Mouse (Mus musculus): ENCODE results near the gene Shh. TPM values are rescaled to one million over a fixed set of nuclear protein-coding genes. Genes with fewer than 3 reads are reported as not detected.

The Shh gene
- total and polyA plus RNA-seq, 3 experiments, result not detected

DNA sequence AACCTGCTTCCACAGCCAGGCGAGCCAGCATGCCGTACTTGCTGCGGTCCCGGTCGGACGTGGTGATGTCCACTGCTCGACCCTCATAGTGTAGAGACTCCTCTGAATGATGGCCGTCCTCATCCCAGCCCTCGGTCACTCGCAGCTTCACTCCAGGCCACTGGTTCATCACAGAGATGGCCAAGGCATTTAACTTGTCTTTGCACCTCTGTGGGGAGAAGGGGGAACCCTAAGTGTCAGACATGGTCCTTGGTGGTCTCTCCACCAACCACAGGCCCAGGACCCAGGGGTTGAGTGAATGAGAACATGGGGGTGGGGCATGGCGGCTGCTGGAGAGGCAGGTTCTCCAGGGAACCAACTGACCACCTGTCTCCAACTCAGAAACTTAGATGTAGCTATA, 5.7 kb downstream of the Shh start:
- H3K4me1 ChIP-seq (ENCODE audit: control insufficient read depth in 1 of 2, insufficient read depth in 2 of 2), result no peaks in the 10 kb centered on the region
- H3K79me2 ChIP-seq (replicated peaks; ENCODE audit: control insufficient read depth, extremely low read depth, insufficient read depth, poor library complexity, severe bottlenecking), result no peaks in the 10 kb centered on the region
- in situ Hi-C loops (cut with MboI; ENCODE audit: low pct_ligation_motif_present, low pct_unique_long_range_greater_than_20kb, low sequenced_read_pairs), result loop anchor here (25.0 kb wide), 2 partner anchors 576 to 826 kb away; no protein-coding TSS in a partner anchor
- peaks cover 2% of the 10 kb centered on the region for H3K27me3 ChIP-seq (replicated peaks)
- H3K9me3 ChIP-seq (replicated peaks; ENCODE audit: low read length), result peaks cover 16% of the 10 kb centered on the region
- H3K27ac ChIP-seq (ENCODE audit: insufficient read depth, low read depth), result no peak overlapping the region
- no peaks in the 10 kb centered on the region for H3K36me3 ChIP-seq (replicated peaks in 1 of 2; ENCODE audit: control insufficient read depth in 1 of 2, insufficient read depth in 1 of 2, low read length in 1 of 2)
- H3K9ac ChIP-seq (ENCODE audit: insufficient read depth, low read depth), result no peak overlapping the region
- H3K4me2 ChIP-seq (ENCODE audit: insufficient read depth, low read depth, poor library complexity, severe bottlenecking), result no peak overlapping the region
- no peak for DNase-seq (ENCODE audit: extremely low read depth)
- TF ChIP-seq USF1 (IDR thresholded peaks at IDR 0.05; ENCODE audit: low read depth, low read length) (no peak), MAZ (IDR thresholded peaks at IDR 0.05; ENCODE audit: low read depth, low read length) (no peak)
- H3K4me3 ChIP-seq (replicated peaks in 1 of 3; ENCODE audit: low read depth in 2 of 3, low read length in 2 of 3, poor library complexity in 1 of 3), result no peak overlapping the region
- dilution Hi-C loops (cut with MboI; ENCODE audit: extremely low pct_ligation_motif_present, extremely low pct_unique_long_range_greater_than_20kb, low sequenced_read_pairs), result no loop called here

DNA sequence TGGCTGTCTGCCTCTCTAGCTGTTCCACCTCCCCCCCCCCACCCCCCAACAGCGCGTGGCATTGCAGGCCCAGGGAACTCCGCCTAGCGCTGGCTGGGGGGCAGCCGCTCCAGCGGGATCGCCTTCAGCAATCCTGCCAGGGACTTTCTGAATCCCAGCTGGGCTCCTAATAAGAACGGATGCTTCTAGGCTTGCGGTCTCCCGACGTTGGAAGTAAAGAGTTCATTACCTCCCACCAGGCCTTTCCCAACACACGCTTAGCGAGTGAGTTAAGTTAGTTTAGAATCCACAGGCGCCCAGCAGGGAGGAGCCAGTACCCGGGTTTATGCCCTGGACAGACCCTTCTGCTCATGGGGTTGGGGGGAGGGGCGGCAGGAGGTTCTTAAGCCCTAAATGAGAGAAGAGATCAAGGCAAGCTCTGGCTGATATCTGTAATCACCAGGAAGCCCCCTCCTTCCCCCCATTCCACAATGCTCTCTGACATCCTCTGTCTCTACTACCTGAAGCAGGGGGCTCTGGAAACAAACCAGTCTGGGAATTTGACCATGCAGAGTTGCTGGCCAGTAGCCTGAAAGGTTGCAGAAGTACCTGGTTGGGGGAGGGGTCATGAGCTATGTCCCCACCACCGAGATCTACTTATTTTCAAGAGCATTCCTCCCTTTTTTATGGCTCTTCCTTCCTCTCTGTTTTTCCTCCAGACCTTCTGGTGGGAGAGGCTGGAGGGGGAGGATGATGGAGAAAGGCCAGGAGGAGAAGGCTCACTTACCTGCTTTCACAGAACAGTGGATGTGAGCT, 6.3 kb downstream of the Shh start:
- in situ Hi-C loops (cut with MboI; ENCODE audit: low pct_ligation_motif_present, low pct_unique_long_range_greater_than_20kb, low sequenced_read_pairs), result loop anchor here (25.0 kb wide), 2 partner anchors 577 to 827 kb away; no protein-coding TSS in a partner anchor
- Histone ChIP-seq H3K36me3 (replicated peaks in 1 of 2; ENCODE audit: control insufficient read depth in 1 of 2, insufficient read depth in 1 of 2, low read length in 1 of 2) (no peaks in the 10 kb centered on the region), H3K9me3 (replicated peaks; ENCODE audit: low read length) (peaks cover 16% of the 10 kb centered on the region), H3K9ac (ENCODE audit: insufficient read depth, low read depth) (no peak overlapping the region), H3K4me2 (ENCODE audit: insufficient read depth, low read depth, poor library complexity, severe bottlenecking) (no peak overlapping the region), H3K4me3 (replicated peaks in 1 of 3; ENCODE audit: low read depth in 2 of 3, low read length in 2 of 3, poor library complexity in 1 of 3) (no peak overlapping the region), H3K79me2 (replicated peaks; ENCODE audit: control insufficient read depth, extremely low read depth, insufficient read depth, poor library complexity, severe bottlenecking) (no peaks in the 10 kb centered on the region), H3K4me1 (ENCODE audit: control insufficient read depth in 1 of 2, insufficient read depth in 2 of 2) (no peaks in the 10 kb centered on the region), H3K27ac (ENCODE audit: insufficient read depth, low read depth) (no peak overlapping the region), H3K27me3 (replicated peaks) (peaks cover 2% of the 10 kb centered on the region)
- TF ChIP-seq BHLHE40 (IDR thresholded peaks at IDR 0.05; ENCODE audit: low read depth, low read length), result no peak
- TF ChIP-seq NELFE (IDR thresholded peaks at IDR 0.05; ENCODE audit: low read depth, low read length), result no peak
- TF ChIP-seq NRF1 (IDR thresholded peaks at IDR 0.05; ENCODE audit: low read depth, low read length), result no peak
- no peak for TF ChIP-seq SIN3A (IDR thresholded peaks at IDR 0.05; ENCODE audit: low read length)
- no peak for TF ChIP-seq GABPA (IDR thresholded peaks at IDR 0.05; ENCODE audit: insufficient replicate concordance, low read depth, low read length)
- no peak for TF ChIP-seq JUND (conservative IDR thresholded peaks at IDR 0.05; ENCODE audit: low read depth, low read length)
- no peak for TF ChIP-seq ZNF384 (IDR thresholded peaks at IDR 0.05; ENCODE audit: low read depth, low read length)
- no peak for TF ChIP-seq ZKSCAN1 (IDR thresholded peaks at IDR 0.05; ENCODE audit: borderline replicate concordance, low read depth, low read length)
- TF ChIP-seq MXI1 (IDR thresholded peaks at IDR 0.05; ENCODE audit: low read depth, low read length), result no peak
- no peak for TF ChIP-seq KAT2A (IDR thresholded peaks at IDR 0.05; ENCODE audit: insufficient replicate concordance, low read length)
- no peak for TF ChIP-seq ETS1 (conservative IDR thresholded peaks at IDR 0.05; ENCODE audit: low read depth, low read length)
- no peak for TF ChIP-seq TCF12 (IDR thresholded peaks at IDR 0.05; ENCODE audit: low read depth, low read length)
- no peak for TF ChIP-seq CTCF (conservative IDR thresholded peaks at IDR 0.05 in 1 of 2, IDR thresholded peaks at IDR 0.05 in 1 of 2; ENCODE audit: low read depth in 2 of 2, low read length in 2 of 2)
- TF ChIP-seq E2F4 (IDR thresholded peaks at IDR 0.05; ENCODE audit: insufficient replicate concordance, low read depth, low read length), result no peak
- no peak for TF ChIP-seq UBTF (IDR thresholded peaks at IDR 0.05; ENCODE audit: low read depth, low read length)
- no peak for TF ChIP-seq RCOR1 (conservative IDR thresholded peaks at IDR 0.05; ENCODE audit: low read depth, low read length)
- TF ChIP-seq CHD2 (IDR thresholded peaks at IDR 0.05; ENCODE audit: low read length), result no peak
- no peak for TF ChIP-seq JUN (IDR thresholded peaks at IDR 0.05; ENCODE audit: insufficient read depth, low read depth, low read length)
- no peak for TF ChIP-seq EP300 (IDR thresholded peaks at IDR 0.05; ENCODE audit: low read length)
- TF ChIP-seq POLR2AphosphoS2 (IDR thresholded peaks at IDR 0.05; ENCODE audit: low read depth, low read length), result no peak
- DNase-seq (ENCODE audit: extremely low read depth), result no peak
- dilution Hi-C loops (cut with MboI; ENCODE audit: extremely low pct_ligation_motif_present, extremely low pct_unique_long_range_greater_than_20kb, low sequenced_read_pairs), result no loop called here

Measured in CH12.LX (cell line).